Mouse (Mus musculus): ENCODE results near the gene Rheb. TPM values are rescaled to one million over a fixed set of nuclear protein-coding genes. Genes with fewer than 3 reads are reported as not detected.

The Rheb gene
- total and polyA plus RNA-seq, 3 experiments: 29.1 to 87.4 (median 76.9) TPM

DNA sequence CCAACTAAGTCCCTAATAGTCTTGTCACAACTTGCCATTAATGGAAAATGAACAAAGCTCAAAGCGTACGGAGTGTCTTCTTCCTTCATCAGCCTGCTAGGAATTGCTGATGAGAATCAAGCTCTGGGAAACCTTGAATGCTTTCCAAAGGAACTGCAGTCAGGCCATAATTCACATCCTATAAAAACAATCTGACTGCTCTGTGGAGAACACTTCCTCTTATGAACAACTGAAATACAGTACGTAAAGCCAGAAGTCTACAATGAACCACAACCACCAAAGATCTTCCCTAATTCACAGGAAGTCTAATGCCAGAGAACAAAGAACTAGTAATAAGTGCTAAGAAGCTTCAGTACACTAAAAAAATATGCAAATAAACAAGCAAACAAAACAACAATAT, 28.5 kb downstream of the Rheb start:
- no peaks in the 10 kb centered on the region for H3K27me3 ChIP-seq (ENCODE audit: control insufficient read depth, insufficient read depth, low read length)
- no peaks in the 10 kb centered on the region for H3K79me2 ChIP-seq (replicated peaks; ENCODE audit: control insufficient read depth, insufficient read depth, low read length)
- H3K4me1 ChIP-seq (ENCODE audit: control insufficient read depth, insufficient read depth, low read length): peaks cover 4% of the 10 kb centered on the region
- WGBS: 43% methylated on average over 3 of the region's 3 CpGs
- H3K27ac ChIP-seq: no peak overlapping the region
- H3K9ac ChIP-seq (ENCODE audit: low read depth, low read length): no peak overlapping the region
- TF ChIP-seq EP300 (IDR thresholded peaks at IDR 0.05; ENCODE audit: insufficient read depth, low read depth, low read length) (no peak), CTCF (IDR thresholded peaks at IDR 0.05) (no peak), POLR2A (IDR thresholded peaks at IDR 0.05; ENCODE audit: insufficient read depth, low read depth, low read length) (no peak)
- intact Hi-C loops (cut with DNase I): no loop called here
- peaks cover 24% of the 10 kb centered on the region for H3K36me3 ChIP-seq (ENCODE audit: control insufficient read depth, insufficient read depth, low read length)
- DNase-seq: no peak
- H3K4me3 ChIP-seq: no peak overlapping the region

DNA sequence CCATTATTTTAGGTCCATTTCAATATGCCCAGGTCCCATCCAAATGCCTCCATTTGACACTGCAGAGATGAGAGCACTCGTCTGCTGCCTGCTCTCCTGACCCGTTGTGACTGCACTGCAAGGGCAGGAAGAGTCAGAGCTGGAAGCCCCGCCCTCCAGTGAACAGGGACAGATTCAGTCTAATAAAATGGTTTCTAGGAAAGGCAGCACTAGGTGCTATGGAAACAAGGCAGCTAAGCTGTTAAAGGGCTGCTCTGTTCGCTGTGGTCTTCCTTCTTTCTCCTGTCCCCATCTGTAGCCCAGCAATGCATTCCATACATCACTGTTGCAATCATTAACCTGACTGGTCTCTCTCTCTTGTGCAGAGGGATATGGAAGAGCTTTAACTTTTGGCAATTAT, 29.4 kb downstream of the Rheb start:
- TF ChIP-seq CTCF (IDR thresholded peaks at IDR 0.05): no peak
- no peak for TF ChIP-seq EP300 (IDR thresholded peaks at IDR 0.05; ENCODE audit: insufficient read depth, low read depth, low read length)
- no peak for TF ChIP-seq POLR2A (IDR thresholded peaks at IDR 0.05; ENCODE audit: insufficient read depth, low read depth, low read length)
- intact Hi-C loops (cut with DNase I): no loop called here
- DNase-seq: no peak
- Histone ChIP-seq H3K79me2 (replicated peaks; ENCODE audit: control insufficient read depth, insufficient read depth, low read length) (no peaks in the 10 kb centered on the region), H3K27ac (no peak overlapping the region), H3K27me3 (ENCODE audit: control insufficient read depth, insufficient read depth, low read length) (no peaks in the 10 kb centered on the region), H3K4me1 (ENCODE audit: control insufficient read depth, insufficient read depth, low read length) (peaks cover 4% of the 10 kb centered on the region), H3K4me3 (no peak overlapping the region), H3K36me3 (ENCODE audit: control insufficient read depth, insufficient read depth, low read length) (peaks cover 26% of the 10 kb centered on the region), H3K9ac (ENCODE audit: low read depth, low read length) (no peak overlapping the region)
- 49% methylated on average over 4 of the region's 4 CpGs for WGBS

DNA sequence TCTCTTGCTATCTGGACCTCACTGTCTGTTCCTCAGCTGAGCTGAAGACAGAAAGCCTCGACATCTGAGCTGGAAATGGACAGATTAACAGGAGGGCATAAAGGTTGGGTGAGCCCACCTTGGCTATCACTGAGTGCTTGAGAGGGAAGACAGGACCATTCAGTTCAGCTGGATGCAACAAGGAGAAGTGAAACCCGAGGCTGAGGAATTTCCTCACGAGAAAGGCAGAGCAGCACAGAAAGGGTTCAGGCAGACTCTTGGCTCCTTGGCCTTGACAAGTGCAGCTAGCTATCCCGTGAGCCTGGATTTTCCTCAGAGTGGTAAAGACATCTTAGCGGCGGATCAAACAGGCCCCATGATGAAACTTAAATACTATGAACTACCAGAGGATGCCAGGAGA, 37.2 kb downstream of the Rheb start:
- Histone ChIP-seq H3K4me1 (ENCODE audit: control insufficient read depth, insufficient read depth, low read length) (no peaks in the 10 kb centered on the region), H3K9ac (ENCODE audit: low read depth, low read length) (no peak overlapping the region), H3K27me3 (ENCODE audit: control insufficient read depth, insufficient read depth, low read length) (no peaks in the 10 kb centered on the region), H3K36me3 (ENCODE audit: control insufficient read depth, insufficient read depth, low read length) (peaks cover 2% of the 10 kb centered on the region; the same call in 1 of the 2 replicates), H3K27ac (no peak overlapping the region), H3K4me3 (no peak overlapping the region), H3K79me2 (replicated peaks; ENCODE audit: control insufficient read depth, insufficient read depth, low read length) (no peaks in the 10 kb centered on the region)
- no peak for DNase-seq
- TF ChIP-seq POLR2A (IDR thresholded peaks at IDR 0.05; ENCODE audit: insufficient read depth, low read depth, low read length) (no peak), EP300 (IDR thresholded peaks at IDR 0.05; ENCODE audit: insufficient read depth, low read depth, low read length) (no peak), CTCF (IDR thresholded peaks at IDR 0.05) (no peak)
- WGBS: 77% methylated on average over 6 of the region's 6 CpGs
- intact Hi-C loops (cut with DNase I): no loop called here

DNA sequence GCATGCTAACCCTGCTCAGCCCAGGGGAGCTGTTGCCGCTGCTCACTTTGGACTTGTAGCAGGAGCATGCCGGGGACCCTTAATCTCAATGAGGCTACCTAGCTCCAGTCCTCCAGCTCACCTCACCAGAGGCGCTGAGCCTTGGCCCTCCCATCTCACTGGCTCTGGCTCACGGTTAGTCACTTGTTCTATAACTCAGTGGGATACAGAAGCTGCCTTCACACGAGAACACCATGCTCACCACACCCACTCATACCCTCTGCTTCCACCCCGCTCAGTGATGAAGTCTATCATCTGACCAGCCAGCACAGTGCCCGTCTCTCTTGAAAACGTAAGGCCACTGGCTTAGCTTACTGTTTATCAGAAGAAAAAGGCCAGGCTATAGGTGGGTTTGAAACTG, 37.8 kb downstream of the Rheb start:
- intact Hi-C loops (cut with DNase I): loop anchor here (5.0 kb wide), 1 partner anchor 208 kb away; no protein-coding TSS in a partner anchor
- Histone ChIP-seq H3K36me3 (ENCODE audit: control insufficient read depth, insufficient read depth, low read length) (peaks cover 2% of the 10 kb centered on the region; the same call in 1 of the 2 replicates), H3K4me1 (ENCODE audit: control insufficient read depth, insufficient read depth, low read length) (no peaks in the 10 kb centered on the region), H3K27ac (no peak overlapping the region), H3K4me3 (no peak overlapping the region), H3K27me3 (ENCODE audit: control insufficient read depth, insufficient read depth, low read length) (no peaks in the 10 kb centered on the region), H3K79me2 (replicated peaks; ENCODE audit: control insufficient read depth, insufficient read depth, low read length) (no peaks in the 10 kb centered on the region), H3K9ac (ENCODE audit: low read depth, low read length) (no peak overlapping the region)
- WGBS: 87% methylated on average over 8 of the region's 8 CpGs
- no peak for DNase-seq
- no peak for TF ChIP-seq CTCF (IDR thresholded peaks at IDR 0.05)

DNA sequence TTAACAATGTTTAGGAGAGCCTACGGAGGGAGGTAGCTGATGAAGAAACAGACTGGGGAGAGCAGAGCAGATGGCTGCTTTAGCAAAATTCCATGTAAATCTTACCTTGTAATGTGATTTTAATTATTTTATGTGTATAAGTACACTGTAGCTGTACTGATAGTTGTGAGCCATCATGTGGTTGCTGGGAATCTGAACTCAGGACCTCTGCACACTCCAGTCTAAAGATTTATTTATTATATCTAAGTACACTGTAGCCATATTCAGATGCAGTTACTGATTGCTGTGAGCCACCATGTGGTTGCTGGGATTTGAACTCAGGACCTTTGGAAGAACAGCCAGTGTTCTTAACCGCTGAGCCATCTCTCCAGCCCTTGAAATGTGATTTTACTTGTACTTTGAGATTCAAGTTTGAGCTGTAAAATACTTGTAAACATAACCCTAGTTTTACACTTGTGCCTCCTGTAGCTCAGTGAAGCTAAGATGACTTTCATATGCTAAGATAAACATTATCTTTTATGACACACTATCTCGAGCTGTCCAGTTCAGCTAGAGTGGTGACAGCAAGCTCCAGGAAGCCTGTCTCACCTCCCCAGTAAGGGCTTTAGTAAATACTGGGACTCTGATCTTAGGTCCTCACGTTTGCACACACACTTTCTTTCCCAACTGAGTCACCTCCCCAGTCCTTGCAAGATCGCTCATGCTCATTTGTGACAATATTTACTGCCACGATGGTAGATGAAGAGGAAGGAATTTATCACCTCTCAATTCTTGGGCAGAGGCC, 40.4 kb downstream of the Rheb start:
- no peak overlapping the region for H3K4me3 ChIP-seq
- H3K27ac ChIP-seq: no peak overlapping the region
- intact Hi-C loops (cut with DNase I): loop anchor here (5.0 kb wide), 1 partner anchor 210 kb away; no protein-coding TSS in a partner anchor

DNA sequence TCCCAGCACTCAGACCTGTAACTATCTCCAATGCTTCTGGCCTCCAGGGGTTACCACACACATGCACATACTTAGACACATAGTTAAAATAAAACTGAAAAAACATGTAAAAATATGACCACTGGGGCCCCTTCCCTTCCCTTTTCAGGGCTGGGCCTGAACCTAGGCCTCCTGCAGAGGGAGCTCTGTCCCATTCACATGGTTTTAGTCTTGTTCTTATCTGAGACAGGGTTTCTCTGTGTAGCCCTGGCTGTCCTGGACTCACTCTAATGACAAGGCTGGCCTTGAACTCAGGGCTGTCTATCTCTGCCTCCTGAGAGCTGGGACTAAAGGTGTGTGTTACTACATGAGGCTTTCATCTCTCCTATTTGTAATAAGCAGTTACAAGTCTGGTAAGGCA, 42.0 kb downstream of the Rheb start:
- Histone ChIP-seq H3K9ac (ENCODE audit: low read depth, low read length) (no peak overlapping the region), H3K4me1 (ENCODE audit: control insufficient read depth, insufficient read depth, low read length) (no peaks in the 10 kb centered on the region), H3K36me3 (ENCODE audit: control insufficient read depth, insufficient read depth, low read length) (no peaks in the 10 kb centered on the region), H3K79me2 (replicated peaks; ENCODE audit: control insufficient read depth, insufficient read depth, low read length) (no peaks in the 10 kb centered on the region), H3K27ac (no peak overlapping the region), H3K27me3 (ENCODE audit: control insufficient read depth, insufficient read depth, low read length) (no peaks in the 10 kb centered on the region), H3K4me3 (no peak overlapping the region)
- TF ChIP-seq POLR2A (IDR thresholded peaks at IDR 0.05; ENCODE audit: insufficient read depth, low read depth, low read length): no peak
- TF ChIP-seq CTCF (IDR thresholded peaks at IDR 0.05): peak; percentile 61
- no peak for TF ChIP-seq EP300 (IDR thresholded peaks at IDR 0.05; ENCODE audit: insufficient read depth, low read depth, low read length)
- no peak for DNase-seq
- intact Hi-C loops (cut with DNase I): loop anchor here (5.0 kb wide), 1 partner anchor 212 kb away; no protein-coding TSS in a partner anchor

More for the DNA sequence above, 40.4 kb downstream of the Rheb start:
- H3K4me1 ChIP-seq (ENCODE audit: control insufficient read depth, insufficient read depth, low read length): no peaks in the 10 kb centered on the region
- H3K9ac ChIP-seq (ENCODE audit: low read depth, low read length): no peak overlapping the region
- WGBS: 54% methylated on average over 6 of the region's 6 CpGs
- H3K79me2 ChIP-seq (replicated peaks; ENCODE audit: control insufficient read depth, insufficient read depth, low read length): no peaks in the 10 kb centered on the region
- no peak for TF ChIP-seq CTCF (IDR thresholded peaks at IDR 0.05)
- TF ChIP-seq EP300 (IDR thresholded peaks at IDR 0.05; ENCODE audit: insufficient read depth, low read depth, low read length): no peak
- TF ChIP-seq POLR2A (IDR thresholded peaks at IDR 0.05; ENCODE audit: insufficient read depth, low read depth, low read length): no peak
- no peak for DNase-seq
- no peaks in the 10 kb centered on the region for H3K27me3 ChIP-seq (ENCODE audit: control insufficient read depth, insufficient read depth, low read length)
- H3K36me3 ChIP-seq (ENCODE audit: control insufficient read depth, insufficient read depth, low read length): no peaks in the 10 kb centered on the region
